Mouse (Mus musculus): ENCODE data around the gene Lrmp. TPM values are rescaled to one million over a fixed set of nuclear protein-coding genes. Genes with fewer than 3 reads are reported as not detected.

The Lrmp gene
- polyA plus RNA-seq, 1 experiment from 2014 or later = 1.2 TPM

DNA sequence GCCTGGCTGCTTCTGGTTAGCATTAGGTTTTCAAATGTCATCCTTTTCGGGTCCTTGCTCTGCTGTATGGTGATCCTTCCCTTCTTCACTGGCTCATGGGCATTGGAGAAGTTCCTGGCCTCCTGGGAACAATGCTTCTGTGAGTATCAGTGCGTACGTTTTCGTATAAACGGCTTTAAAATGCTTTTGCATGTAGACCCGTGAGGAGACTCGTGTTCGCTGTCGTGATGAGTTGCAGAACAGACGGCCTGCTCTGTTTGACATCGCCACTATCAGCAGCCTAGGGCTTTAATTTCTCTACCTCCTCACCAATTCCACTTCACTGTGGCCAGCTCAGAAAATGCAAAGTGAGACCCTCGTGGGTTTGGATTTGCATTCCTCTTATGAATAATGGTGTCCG is 23.8 kb downstream of the Lrmp start:
- ATAC-seq (ENCODE audit: low FRiP score, low TSS enrichment) (no peak), DNase-seq (no peak)
- no peak overlapping the region for H3K4me2 ChIP-seq (ENCODE audit: low read length)
- no peaks in the 10 kb centered on the region for H3K9me3 ChIP-seq (ENCODE audit: control insufficient read depth, low read length)
- no peaks in the 10 kb centered on the region for H3K4me1 ChIP-seq (ENCODE audit: control insufficient read depth, insufficient read depth, low read length)
- no peak overlapping the region for H3K9ac ChIP-seq (replicated peaks; ENCODE audit: low read length)
- no peaks in the 10 kb centered on the region for H3K27me3 ChIP-seq (ENCODE audit: control insufficient read depth, insufficient read depth, low read length)
- no peaks in the 10 kb centered on the region for H3K36me3 ChIP-seq (ENCODE audit: control insufficient read depth, insufficient read depth, low read length)
- no peak overlapping the region for H3K27ac ChIP-seq (replicated peaks; ENCODE audit: low read depth, low read length)
- H3K4me3 ChIP-seq (replicated peaks; ENCODE audit: low read depth, low read length) = no peak overlapping the region
- 73% methylated on average over 13 of the region's 13 CpGs for WGBS

DNA sequence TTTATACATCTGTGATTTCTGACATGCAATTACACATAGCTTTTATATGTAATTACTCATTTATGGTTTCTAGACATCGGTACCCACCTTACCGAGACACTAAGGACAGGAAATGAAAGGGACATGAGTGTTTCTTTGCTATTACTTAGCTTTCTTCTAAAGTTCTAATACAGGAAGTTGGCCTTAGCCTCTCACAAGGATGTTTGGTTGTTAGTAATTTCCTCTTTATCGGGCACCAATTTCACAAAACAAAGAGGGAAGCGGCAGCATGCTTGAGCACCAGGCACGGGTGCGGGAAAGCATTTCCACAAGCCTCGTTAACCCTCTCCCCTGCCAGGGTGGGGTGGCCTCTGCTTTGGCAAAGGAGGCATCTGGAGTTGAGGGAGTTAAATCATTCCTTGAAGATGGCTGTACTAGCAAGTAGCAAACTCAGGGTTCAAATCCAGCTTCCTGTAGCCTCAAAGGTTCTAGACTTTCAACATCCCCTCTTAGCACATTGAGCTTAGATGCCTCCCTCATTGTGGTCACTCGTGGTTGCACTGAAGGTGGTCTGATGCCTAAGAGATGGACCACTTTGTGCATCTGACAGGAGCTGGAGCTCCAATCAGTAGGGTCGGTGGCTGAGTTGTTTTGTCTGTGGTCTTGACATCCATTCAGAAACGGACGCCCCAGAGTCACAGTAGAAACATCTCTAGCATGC is 24.5 kb downstream of the Lrmp start:
- Histone ChIP-seq H3K4me3 (replicated peaks; ENCODE audit: low read depth, low read length) (no peak overlapping the region), H3K36me3 (ENCODE audit: control insufficient read depth, insufficient read depth, low read length) (no peaks in the 10 kb centered on the region), H3K9ac (replicated peaks; ENCODE audit: low read length) (no peak overlapping the region), H3K27ac (replicated peaks; ENCODE audit: low read depth, low read length) (no peak overlapping the region), H3K4me1 (ENCODE audit: control insufficient read depth, insufficient read depth, low read length) (no peaks in the 10 kb centered on the region), H3K4me2 (ENCODE audit: low read length) (no peak overlapping the region), H3K9me3 (ENCODE audit: control insufficient read depth, low read length) (no peaks in the 10 kb centered on the region), H3K27me3 (ENCODE audit: control insufficient read depth, insufficient read depth, low read length) (no peaks in the 10 kb centered on the region)
- ATAC-seq (ENCODE audit: low FRiP score, low TSS enrichment) (no peak), DNase-seq (no peak)
- 86% methylated on average over 11 of the region's 11 CpGs for WGBS

GRCm38 (mm10) chr6:145140706-145141105 is 25.3 kb downstream of the Lrmp start:
- no peak overlapping the region for H3K27ac ChIP-seq (replicated peaks; ENCODE audit: low read depth, low read length)
- no peaks in the 10 kb centered on the region for H3K9me3 ChIP-seq (ENCODE audit: control insufficient read depth, low read length)
- DNase-seq (no peak), ATAC-seq (ENCODE audit: low FRiP score, low TSS enrichment) (no peak)
- H3K9ac ChIP-seq (replicated peaks; ENCODE audit: low read length) = no peak overlapping the region
- H3K36me3 ChIP-seq (ENCODE audit: control insufficient read depth, insufficient read depth, low read length) = no peaks in the 10 kb centered on the region
- H3K4me2 ChIP-seq (ENCODE audit: low read length) = no peak overlapping the region
- H3K4me3 ChIP-seq (replicated peaks; ENCODE audit: low read depth, low read length) = no peak overlapping the region
- no peaks in the 10 kb centered on the region for H3K27me3 ChIP-seq (ENCODE audit: control insufficient read depth, insufficient read depth, low read length)
- no peaks in the 10 kb centered on the region for H3K4me1 ChIP-seq (ENCODE audit: control insufficient read depth, insufficient read depth, low read length)
- WGBS = 57% methylated on average over 11 of the region's 11 CpGs

- no peak for DNase-seq
- Histone ChIP-seq H3K36me3 (ENCODE audit: control insufficient read depth, insufficient read depth, low read length) (no peaks in the 10 kb centered on the region), H3K27me3 (ENCODE audit: control insufficient read depth, insufficient read depth, low read length) (no peaks in the 10 kb centered on the region), H3K9ac (replicated peaks; ENCODE audit: low read length) (no peak overlapping the region), H3K4me1 (ENCODE audit: control insufficient read depth, insufficient read depth, low read length) (no peaks in the 10 kb centered on the region), H3K4me2 (ENCODE audit: low read length) (no peak overlapping the region), H3K4me3 (replicated peaks; ENCODE audit: low read depth, low read length) (no peak overlapping the region), H3K9me3 (ENCODE audit: control insufficient read depth, low read length) (no peaks in the 10 kb centered on the region), H3K27ac (replicated peaks; ENCODE audit: low read depth, low read length) (no peak overlapping the region)
- WGBS = 94% methylated on average over 12 of the region's 12 CpGs
- no peak for ATAC-seq (ENCODE audit: low FRiP score, low TSS enrichment)
Observed at GRCm38 (mm10) chr6:145141827-145142226, 26.4 kb downstream of the Lrmp start.

DNA sequence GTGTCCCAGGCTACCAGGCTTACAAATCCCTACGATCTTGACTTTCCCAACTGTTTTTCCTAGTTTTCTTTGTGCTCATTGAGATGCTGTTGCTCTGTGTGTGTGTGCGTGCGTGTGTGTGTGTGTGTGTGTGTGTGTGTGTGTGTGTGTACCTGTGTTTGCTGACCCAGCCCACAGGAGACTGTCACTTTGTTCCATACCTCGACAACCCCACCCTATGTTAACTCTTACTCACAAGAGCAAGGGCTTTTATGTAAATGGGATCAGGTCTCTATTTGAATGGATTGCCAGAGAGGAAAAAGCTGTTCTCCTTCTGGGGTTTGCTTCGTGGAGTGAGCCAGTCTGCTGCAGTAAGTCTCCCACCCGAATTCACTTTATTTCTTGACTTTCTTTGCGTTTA is 29.7 kb downstream of the Lrmp start:
- no peak overlapping the region for H3K4me3 ChIP-seq (replicated peaks; ENCODE audit: low read depth, low read length)
- H3K4me1 ChIP-seq (ENCODE audit: control insufficient read depth, insufficient read depth, low read length) = no peaks in the 10 kb centered on the region
- H3K9ac ChIP-seq (replicated peaks; ENCODE audit: low read length) = no peak overlapping the region
- no peaks in the 10 kb centered on the region for H3K27me3 ChIP-seq (ENCODE audit: control insufficient read depth, insufficient read depth, low read length)
- no peak for DNase-seq
- H3K4me2 ChIP-seq (ENCODE audit: low read length) = no peak overlapping the region
- no peak overlapping the region for H3K27ac ChIP-seq (replicated peaks; ENCODE audit: low read depth, low read length)
- no peaks in the 10 kb centered on the region for H3K36me3 ChIP-seq (ENCODE audit: control insufficient read depth, insufficient read depth, low read length)
- ATAC-seq (ENCODE audit: low FRiP score, low TSS enrichment) = no peak
- 72% methylated on average over 7 of the region's 7 CpGs for WGBS
- H3K9me3 ChIP-seq (ENCODE audit: control insufficient read depth, low read length) = no peaks in the 10 kb centered on the region

DNA sequence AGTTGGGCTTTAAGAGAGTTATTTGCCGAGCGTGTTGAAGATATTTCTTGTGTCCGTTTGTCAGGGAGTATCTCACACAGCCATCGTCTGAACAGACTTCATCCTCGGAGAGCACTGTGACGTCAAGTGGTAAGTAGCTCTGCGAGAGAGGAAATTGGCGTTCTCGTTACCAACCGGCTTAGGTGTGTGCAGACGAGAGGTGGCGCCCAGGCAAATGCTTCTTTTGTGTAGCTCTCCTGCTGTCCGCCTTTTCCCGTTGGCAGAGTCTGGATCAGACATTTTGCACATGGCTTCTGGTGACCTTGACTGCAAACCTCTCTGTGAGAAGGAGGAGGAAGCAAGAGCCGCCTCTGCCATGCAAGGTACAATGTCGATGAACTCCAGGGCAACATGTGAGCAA is 32.3 kb downstream of the Lrmp start:
- Histone ChIP-seq H3K36me3 (ENCODE audit: control insufficient read depth, insufficient read depth, low read length) (no peaks in the 10 kb centered on the region), H3K27me3 (ENCODE audit: control insufficient read depth, insufficient read depth, low read length) (no peaks in the 10 kb centered on the region), H3K9me3 (ENCODE audit: control insufficient read depth, low read length) (no peaks in the 10 kb centered on the region), H3K4me2 (ENCODE audit: low read length) (no peak overlapping the region), H3K27ac (replicated peaks; ENCODE audit: low read depth, low read length) (no peak overlapping the region), H3K9ac (replicated peaks; ENCODE audit: low read length) (no peak overlapping the region), H3K4me1 (ENCODE audit: control insufficient read depth, insufficient read depth, low read length) (no peaks in the 10 kb centered on the region), H3K4me3 (replicated peaks; ENCODE audit: low read depth, low read length) (no peak overlapping the region)
- no peak for ATAC-seq (ENCODE audit: low FRiP score, low TSS enrichment)
- no peak for DNase-seq
- whole genome bisulfite sequencing = 82% methylated on average over 16 of the region's 16 CpGs

- ATAC-seq (ENCODE audit: low FRiP score, low TSS enrichment) = no peak
- Histone ChIP-seq H3K4me3 (replicated peaks; ENCODE audit: low read depth, low read length) (no peak overlapping the region), H3K36me3 (ENCODE audit: control insufficient read depth, insufficient read depth, low read length) (no peaks in the 10 kb centered on the region), H3K4me1 (ENCODE audit: control insufficient read depth, insufficient read depth, low read length) (no peaks in the 10 kb centered on the region), H3K9ac (replicated peaks; ENCODE audit: low read length) (no peak overlapping the region), H3K27me3 (ENCODE audit: control insufficient read depth, insufficient read depth, low read length) (no peaks in the 10 kb centered on the region), H3K4me2 (ENCODE audit: low read length) (no peak overlapping the region), H3K27ac (replicated peaks; ENCODE audit: low read depth, low read length) (no peak overlapping the region), H3K9me3 (ENCODE audit: control insufficient read depth, low read length) (no peaks in the 10 kb centered on the region)
- WGBS = 45% methylated on average over 9 of the region's 9 CpGs
- DNase-seq = no peak
Observed at GRCm38 (mm10) chr6:145149054-145149453, 33.6 kb downstream of the Lrmp start.

DNA sequence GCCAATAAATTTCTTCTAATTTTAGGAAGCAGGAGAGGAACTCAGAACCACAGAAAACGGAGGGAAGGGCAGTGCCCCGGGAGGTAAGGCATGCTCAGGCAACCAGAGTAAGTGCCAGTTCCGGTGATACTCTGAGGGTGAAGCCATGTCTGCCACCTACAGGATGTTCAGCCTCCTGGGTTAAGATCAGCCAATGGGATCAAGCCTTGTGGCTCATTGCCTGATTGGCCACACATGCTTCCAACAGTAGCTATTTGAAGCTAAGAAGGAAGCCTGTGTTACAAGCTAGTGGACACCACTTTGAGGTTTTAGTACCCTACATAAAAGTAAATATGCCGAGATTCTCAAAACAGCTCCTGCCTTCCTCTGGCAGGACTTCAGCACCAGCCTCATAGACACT is 43.2 kb downstream of the Lrmp start:
- H3K4me2 ChIP-seq (ENCODE audit: low read length) = no peak overlapping the region
- H3K27ac ChIP-seq (replicated peaks; ENCODE audit: low read depth, low read length) = no peak overlapping the region
- no peaks in the 10 kb centered on the region for H3K36me3 ChIP-seq (ENCODE audit: control insufficient read depth, insufficient read depth, low read length)
- DNase-seq = no peak
- no peaks in the 10 kb centered on the region for H3K9me3 ChIP-seq (ENCODE audit: control insufficient read depth, low read length)
- H3K4me1 ChIP-seq (ENCODE audit: control insufficient read depth, insufficient read depth, low read length) = no peaks in the 10 kb centered on the region
- ATAC-seq (ENCODE audit: low FRiP score, low TSS enrichment) = no peak
- no peak overlapping the region for H3K9ac ChIP-seq (replicated peaks; ENCODE audit: low read length)
- 80% methylated on average over 4 of the region's 4 CpGs for WGBS
- no peaks in the 10 kb centered on the region for H3K27me3 ChIP-seq (ENCODE audit: control insufficient read depth, insufficient read depth, low read length)
- no peak overlapping the region for H3K4me3 ChIP-seq (replicated peaks; ENCODE audit: low read depth, low read length)

GRCm38 (mm10) chr6:145160581-145160980 is 45.1 kb downstream of the Lrmp start:
- Histone ChIP-seq H3K4me2 (ENCODE audit: low read length) (no peak overlapping the region), H3K27ac (replicated peaks; ENCODE audit: low read depth, low read length) (no peak overlapping the region), H3K36me3 (ENCODE audit: control insufficient read depth, insufficient read depth, low read length) (no peaks in the 10 kb centered on the region), H3K9me3 (ENCODE audit: control insufficient read depth, low read length) (no peaks in the 10 kb centered on the region), H3K9ac (replicated peaks; ENCODE audit: low read length) (no peak overlapping the region), H3K4me1 (ENCODE audit: control insufficient read depth, insufficient read depth, low read length) (no peaks in the 10 kb centered on the region), H3K27me3 (ENCODE audit: control insufficient read depth, insufficient read depth, low read length) (no peaks in the 10 kb centered on the region), H3K4me3 (replicated peaks; ENCODE audit: low read depth, low read length) (no peak overlapping the region)
- 67% methylated on average over 5 of the region's 5 CpGs for WGBS
- ATAC-seq (ENCODE audit: low FRiP score, low TSS enrichment) (no peak), DNase-seq (no peak)
